Mouse (Mus musculus): ENCODE measurements at regions not wholly inside any gene's neighbourhood (a gene's known extent, or its start where the extent isn't known, plus 50 kb on each side); places are given as distances from the start of the nearest gene placed in this dataset.
"Not testable (repeated sequence)": the region's sequence is repeated elsewhere in the genome, so short reads cannot be mapped to it uniquely, and the experiment has no call there.

DNA sequence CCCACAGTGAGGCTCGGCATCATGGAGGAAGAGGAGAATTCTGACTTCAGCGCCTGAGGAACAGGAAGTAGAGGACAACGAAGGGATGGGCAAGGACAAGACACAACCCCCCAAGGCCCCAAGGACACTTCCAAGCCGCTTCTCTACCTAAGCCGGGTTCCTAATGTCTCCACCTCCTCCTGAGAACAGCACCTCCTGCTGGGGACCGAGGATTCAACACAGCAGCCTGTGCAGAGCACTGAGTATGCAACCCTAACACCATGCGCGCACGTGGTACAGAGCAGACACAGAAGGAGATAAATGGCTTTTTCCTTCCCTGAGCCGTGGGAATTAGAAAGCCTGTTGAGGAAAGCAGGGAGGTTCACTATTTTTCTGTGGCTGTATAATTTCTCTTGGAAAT, 64.2 kb upstream of the Xcl1 start:
- Histone ChIP-seq H3K9ac (ENCODE audit: low read depth, low read length) (no peak overlapping the region), H3K9me3 (replicated peaks; ENCODE audit: control insufficient read depth, low read length) (no peaks in the 10 kb centered on the region), H3K4me3 (ENCODE audit: low read depth, low read length) (no peak overlapping the region), H3K27ac (ENCODE audit: low read depth, low read length) (no peak overlapping the region), H3K4me2 (no peak overlapping the region), H3K36me3 (ENCODE audit: control insufficient read depth, insufficient read depth, low read length) (no peaks in the 10 kb centered on the region), H3K27me3 (ENCODE audit: control insufficient read depth, insufficient read depth, low read length) (no peaks in the 10 kb centered on the region), H3K4me1 (ENCODE audit: control insufficient read depth, insufficient read depth, low read length) (no peaks in the 10 kb centered on the region; the same call in 1 of the 2 replicates)
- no peak for ATAC-seq (replicated peaks; ENCODE audit: insufficient number of reproducible peaks, low FRiP score, low TSS enrichment)
- WGBS (ENCODE audit: insufficient replicate concordance): 61% methylated on average over 10 of the region's 10 CpGs

GRCm38 (mm10) chr1:164998621-164999020, 63.3 kb upstream of the Xcl1 start:
- no peaks in the 10 kb centered on the region for H3K27me3 ChIP-seq (ENCODE audit: control insufficient read depth, insufficient read depth, low read length)
- no peak overlapping the region for H3K9ac ChIP-seq (ENCODE audit: low read depth, low read length)
- H3K27ac ChIP-seq (ENCODE audit: low read depth, low read length): no peak overlapping the region
- no peaks in the 10 kb centered on the region for H3K9me3 ChIP-seq (replicated peaks; ENCODE audit: control insufficient read depth, low read length)
- WGBS (ENCODE audit: insufficient replicate concordance): 72% methylated on average over 3 of the region's 3 CpGs
- no peak overlapping the region for H3K4me3 ChIP-seq (ENCODE audit: low read depth, low read length)
- H3K36me3 ChIP-seq (ENCODE audit: control insufficient read depth, insufficient read depth, low read length): no peaks in the 10 kb centered on the region
- H3K4me1 ChIP-seq (ENCODE audit: control insufficient read depth, insufficient read depth, low read length): peaks cover 6% of the 10 kb centered on the region
- no peak for ATAC-seq (replicated peaks; ENCODE audit: insufficient number of reproducible peaks, low FRiP score, low TSS enrichment)
- no peak overlapping the region for H3K4me2 ChIP-seq

- no peak overlapping the region for H3K4me2 ChIP-seq
- H3K36me3 ChIP-seq (ENCODE audit: control insufficient read depth, insufficient read depth, low read length): no peaks in the 10 kb centered on the region
- ATAC-seq (replicated peaks; ENCODE audit: insufficient number of reproducible peaks, low FRiP score, low TSS enrichment): no peak
- no peak overlapping the region for H3K27ac ChIP-seq (ENCODE audit: low read depth, low read length)
- 57% methylated on average over 5 of the region's 5 CpGs for whole genome bisulfite sequencing (ENCODE audit: insufficient replicate concordance)
- H3K9me3 ChIP-seq (replicated peaks; ENCODE audit: control insufficient read depth, low read length): no peaks in the 10 kb centered on the region
- H3K4me3 ChIP-seq (ENCODE audit: low read depth, low read length): no peak overlapping the region
- H3K4me1 ChIP-seq (ENCODE audit: control insufficient read depth, insufficient read depth, low read length): peaks cover 11% of the 10 kb centered on the region
- no peaks in the 10 kb centered on the region for H3K27me3 ChIP-seq (ENCODE audit: control insufficient read depth, insufficient read depth, low read length)
- no peak overlapping the region for H3K9ac ChIP-seq (ENCODE audit: low read depth, low read length)
Measured at GRCm38 (mm10) chr1:164997660-164998059, 62.3 kb upstream of the Xcl1 start.

DNA sequence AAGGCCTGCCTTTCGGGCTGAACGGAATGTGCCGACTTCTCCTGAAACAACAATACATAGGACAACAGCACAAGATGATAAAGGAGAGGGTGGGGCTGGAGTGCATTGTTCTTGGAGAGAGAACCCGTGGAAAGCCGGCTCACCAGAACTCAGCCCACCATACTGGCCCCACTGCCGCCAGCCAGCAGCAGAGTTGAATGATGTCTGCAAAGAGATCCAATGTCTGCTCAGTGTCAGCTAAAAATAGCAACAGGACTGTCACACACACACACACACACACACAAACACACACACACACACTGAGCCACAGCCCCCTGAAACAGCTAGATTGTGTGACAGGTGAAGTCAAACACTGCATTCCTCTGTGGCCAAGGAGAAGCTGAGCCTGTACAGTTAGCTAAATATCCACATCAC, 58.9 kb upstream of the Xcl1 start:
- Histone ChIP-seq H3K4me2 (peak overlapping the region; percentile 39), H3K27me3 (ENCODE audit: control insufficient read depth, insufficient read depth, low read length) (no peaks in the 10 kb centered on the region), H3K4me1 (ENCODE audit: control insufficient read depth, insufficient read depth, low read length) (peaks cover 12% of the 10 kb centered on the region), H3K9me3 (replicated peaks; ENCODE audit: control insufficient read depth, low read length) (no peaks in the 10 kb centered on the region), H3K27ac (ENCODE audit: low read depth, low read length) (peak overlapping the region; percentile 85), H3K9ac (ENCODE audit: low read depth, low read length) (no peak overlapping the region), H3K36me3 (ENCODE audit: control insufficient read depth, insufficient read depth, low read length) (no peaks in the 10 kb centered on the region), H3K4me3 (ENCODE audit: low read depth, low read length) (no peak overlapping the region)
- ATAC-seq (replicated peaks; ENCODE audit: insufficient number of reproducible peaks, low FRiP score, low TSS enrichment): peak; percentile 74
- 8% methylated on average over 6 of the region's 6 CpGs for WGBS (ENCODE audit: insufficient replicate concordance)

DNA sequence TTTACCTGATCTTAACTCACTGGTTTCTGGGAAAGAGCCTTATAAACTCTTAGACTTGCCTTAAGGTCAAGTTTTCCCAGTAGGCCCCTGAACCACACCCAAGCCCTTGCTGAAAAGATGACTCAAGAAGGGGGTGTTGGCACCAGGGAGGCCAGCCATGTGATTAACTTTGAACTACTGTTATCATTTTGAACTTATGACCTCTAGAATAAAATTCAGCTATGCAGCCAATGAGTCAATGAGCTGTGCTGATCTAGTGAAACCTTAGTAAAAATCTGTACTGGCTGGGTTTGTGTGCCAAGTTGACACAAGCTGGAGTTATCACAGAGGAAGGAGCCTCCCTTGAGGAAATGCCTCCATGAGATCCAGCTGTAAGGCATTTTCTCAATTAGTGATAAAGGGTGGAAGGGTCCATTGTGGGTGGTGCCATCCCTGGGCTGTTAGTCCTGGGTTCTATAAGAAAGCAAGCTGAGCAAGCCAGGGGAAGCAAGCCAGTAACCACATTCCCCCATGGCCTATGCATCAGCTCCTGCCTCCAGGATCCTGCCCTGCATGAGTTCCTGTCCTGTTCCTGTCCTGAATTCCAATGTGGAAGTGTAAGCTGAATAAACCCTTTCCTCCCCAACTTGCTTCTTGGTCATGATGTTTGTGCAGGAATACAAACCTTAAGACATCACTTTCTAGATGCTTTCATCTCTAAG, 58.0 kb upstream of the Xcl1 start:
- peak overlapping the region; percentile 85 for H3K27ac ChIP-seq (ENCODE audit: low read depth, low read length)
- H3K4me1 ChIP-seq (ENCODE audit: control insufficient read depth, insufficient read depth, low read length): peaks cover 12% of the 10 kb centered on the region
- H3K4me3 ChIP-seq (ENCODE audit: low read depth, low read length); ATAC-seq (replicated peaks; ENCODE audit: insufficient number of reproducible peaks, low FRiP score, low TSS enrichment); H3K9me3 ChIP-seq (replicated peaks; ENCODE audit: control insufficient read depth, low read length); H3K36me3 ChIP-seq (ENCODE audit: control insufficient read depth, insufficient read depth, low read length); H3K27me3 ChIP-seq (ENCODE audit: control insufficient read depth, insufficient read depth, low read length); H3K4me2 ChIP-seq; H3K9ac ChIP-seq (ENCODE audit: low read depth, low read length): not testable (repeated sequence)

GRCm38 (mm10) chr1:164988982-164989381, 53.7 kb upstream of the Xcl1 start:
- WGBS (ENCODE audit: insufficient replicate concordance): 83% methylated on average over 1 of the region's 1 CpGs
- Histone ChIP-seq H3K4me1 (ENCODE audit: control insufficient read depth, insufficient read depth, low read length) (peaks cover 9% of the 10 kb centered on the region), H3K27me3 (ENCODE audit: control insufficient read depth, insufficient read depth, low read length) (no peaks in the 10 kb centered on the region), H3K9ac (ENCODE audit: low read depth, low read length) (no peak overlapping the region), H3K4me2 (no peak overlapping the region), H3K27ac (ENCODE audit: low read depth, low read length) (no peak overlapping the region), H3K9me3 (replicated peaks; ENCODE audit: control insufficient read depth, low read length) (0 out of 2 replicates have a peak, but pooled peaks cover 2% of the 10 kb centered on the region), H3K4me3 (ENCODE audit: low read depth, low read length) (no peak overlapping the region), H3K36me3 (ENCODE audit: control insufficient read depth, insufficient read depth, low read length) (no peaks in the 10 kb centered on the region)
- ATAC-seq (replicated peaks; ENCODE audit: insufficient number of reproducible peaks, low FRiP score, low TSS enrichment): no peak

DNA sequence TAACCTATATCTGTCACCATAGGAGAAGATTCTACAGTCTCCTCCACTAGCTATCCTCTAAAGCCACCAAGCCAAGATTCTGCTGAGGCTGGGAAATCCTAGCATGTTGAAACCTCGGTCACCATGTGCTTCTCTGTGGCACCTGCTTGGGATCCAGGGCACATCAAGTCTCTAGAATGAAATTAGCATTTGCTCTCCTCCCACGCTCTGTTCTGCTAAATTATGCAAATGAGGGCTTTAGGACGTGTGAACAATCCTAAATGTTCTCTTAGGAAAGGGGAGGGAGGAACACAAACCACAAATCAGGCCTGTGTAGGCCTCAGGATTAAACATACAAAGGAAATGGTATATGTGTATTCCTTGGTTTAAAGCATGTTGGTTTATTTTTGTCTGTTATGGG, 52.9 kb upstream of the Xcl1 start:
- no peaks in the 10 kb centered on the region for H3K36me3 ChIP-seq (ENCODE audit: control insufficient read depth, insufficient read depth, low read length)
- H3K4me3 ChIP-seq (ENCODE audit: low read depth, low read length): no peak overlapping the region
- no peaks in the 10 kb centered on the region for H3K27me3 ChIP-seq (ENCODE audit: control insufficient read depth, insufficient read depth, low read length)
- H3K27ac ChIP-seq (ENCODE audit: low read depth, low read length): no peak overlapping the region
- 68% methylated on average over 3 of the region's 3 CpGs for WGBS (ENCODE audit: insufficient replicate concordance)
- H3K4me1 ChIP-seq (ENCODE audit: control insufficient read depth, insufficient read depth, low read length): peaks cover 6% of the 10 kb centered on the region; the same call in 1 of the 2 replicates
- 0 out of 2 replicates have a peak, but pooled peaks cover 2% of the 10 kb centered on the region for H3K9me3 ChIP-seq (replicated peaks; ENCODE audit: control insufficient read depth, low read length)
- H3K4me2 ChIP-seq: no peak overlapping the region
- no peak for ATAC-seq (replicated peaks; ENCODE audit: insufficient number of reproducible peaks, low FRiP score, low TSS enrichment)
- H3K9ac ChIP-seq (ENCODE audit: low read depth, low read length): no peak overlapping the region

DNA sequence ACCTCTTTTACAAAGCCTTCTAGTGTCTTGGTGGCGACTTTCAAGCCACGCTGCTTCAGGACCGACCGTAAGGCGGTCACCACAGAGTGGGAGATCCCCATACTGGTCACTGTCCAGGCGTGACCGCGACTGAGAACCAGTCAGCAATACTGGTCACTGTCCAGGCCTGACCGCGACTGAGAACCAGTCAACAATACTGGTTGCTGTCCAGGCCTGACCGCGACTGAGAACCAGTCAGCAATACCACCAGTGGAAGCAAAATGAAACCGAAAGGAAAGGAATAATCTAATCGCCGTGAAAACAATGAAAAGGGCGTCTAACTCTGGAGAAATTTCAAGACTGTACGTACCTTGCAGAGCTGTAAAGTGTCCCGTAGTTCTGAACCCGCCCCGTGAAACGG, 50.2 kb upstream of the Xcl1 start:
- not testable (repeated sequence) for ATAC-seq (replicated peaks; ENCODE audit: insufficient number of reproducible peaks, low FRiP score, low TSS enrichment); H3K9ac ChIP-seq (ENCODE audit: low read depth, low read length); H3K27me3 ChIP-seq (ENCODE audit: control insufficient read depth, insufficient read depth, low read length); H3K9me3 ChIP-seq (replicated peaks; ENCODE audit: control insufficient read depth, low read length); H3K27ac ChIP-seq (ENCODE audit: low read depth, low read length); H3K4me2 ChIP-seq; H3K4me1 ChIP-seq (ENCODE audit: control insufficient read depth, insufficient read depth, low read length); H3K36me3 ChIP-seq (ENCODE audit: control insufficient read depth, insufficient read depth, low read length); H3K4me3 ChIP-seq (ENCODE audit: low read depth, low read length)
- WGBS (ENCODE audit: insufficient replicate concordance): 94% methylated on average over 21 of the region's 21 CpGs
